ENCODE assay signal across 8 mouse cellular contexts in the genomic region with DNA sequence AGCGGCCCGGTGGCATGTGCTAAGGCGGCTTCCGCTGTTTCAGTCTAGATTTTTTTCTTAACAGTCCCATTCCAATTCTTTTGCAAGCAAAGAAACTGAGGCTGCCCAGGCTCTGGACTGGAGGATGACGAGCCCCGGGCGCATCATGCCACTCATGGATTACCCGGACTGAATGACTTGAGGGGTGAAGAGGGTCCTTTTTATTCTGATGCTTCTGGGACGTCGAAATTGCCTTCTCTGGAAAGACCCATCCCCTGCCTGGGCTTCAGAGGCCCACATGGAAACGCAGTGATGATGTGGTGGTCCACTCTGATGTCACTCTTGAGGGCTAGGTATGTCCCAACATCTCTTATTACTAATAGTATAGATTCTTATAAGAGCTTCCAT. TPM values are rescaled to one million over a fixed set of nuclear protein-coding genes. Genes with fewer than 3 reads are reported as not detected.
DNase-seq lines count a peak whose midpoint lies in the region; ATAC-seq and TF ChIP-seq lines count a peak whose summit lies in the region.

No protein-coding gene starts in this region.

- peaks cover 6% of the 10 kb centered on the region; the same call in 1 of the 2 replicates for H3K4me1 ChIP-seq in lung, embryonic 16.5 days (replicated peaks; ENCODE audit: control insufficient read depth, insufficient read depth, low read length)
- no peaks in the 10 kb centered on the region for H3K4me1 ChIP-seq in limb, embryonic 11.5 days (ENCODE audit: control insufficient read depth, insufficient read depth, low read length)
- H3K4me1 ChIP-seq in small intestine, adult 2 months (ENCODE audit: control insufficient read depth, insufficient read depth, insufficient read length, low read length) = no peaks in the 10 kb centered on the region

- H3K4me3 ChIP-seq in lung, embryonic 16.5 days (ENCODE audit: low read length) = peak overlapping the region; percentile 73
- peak overlapping the region; percentile 66 for H3K4me3 ChIP-seq in limb, embryonic 11.5 days (ENCODE audit: low read depth, low read length)
- peak overlapping the region; percentile 83 for H3K4me3 ChIP-seq in small intestine, adult 2 months (ENCODE audit: low read depth, low read length)

- H3K9ac ChIP-seq in lung, embryonic 16.5 days (ENCODE audit: low read length) = peak overlapping the region; percentile 89
- H3K9ac ChIP-seq in limb, embryonic 11.5 days (ENCODE audit: low read length) = peak overlapping the region; percentile 81; the same call in 1 of the 2 replicates

- peak; percentile 9 for ATAC-seq in lung, embryonic 16.5 days (ENCODE audit: low read depth)
- ATAC-seq in erythroid progenitor cell, adult 5-6 weeks (replicated peaks; ENCODE audit: low FRiP score, poor library complexity, severe bottlenecking) = 0 out of 2 replicates have a peak, but pooled peaks have one; percentile 13
- peak; percentile 20; the same call in 1 of the 2 replicates for ATAC-seq in limb, embryonic 11.5 days (ENCODE audit: insufficient number of reproducible peaks, low FRiP score, low TSS enrichment, low read depth)
- no peak for ATAC-seq in CD4-positive, CD25-positive, alpha-beta regulatory T cell, adult 4 months

- TF ChIP-seq POLR2A in small intestine, adult 2 months (IDR thresholded peaks at IDR 0.05; ENCODE audit: low read depth, low read length) = no peak

- H3K4me2 ChIP-seq in lung, embryonic 16.5 days (ENCODE audit: low read depth, low read length) = peak overlapping the region; percentile 72
- H3K4me2 ChIP-seq in limb, embryonic 11.5 days (ENCODE audit: low read depth, severe bottlenecking) = peak overlapping the region; percentile 81

- peaks cover 12% of the 10 kb centered on the region for H3K36me3 ChIP-seq in lung, embryonic 16.5 days (ENCODE audit: control insufficient read depth, insufficient read depth, low read length)
- H3K36me3 ChIP-seq in limb, embryonic 11.5 days (ENCODE audit: control insufficient read depth, insufficient read depth, low read length) = peaks cover 5% of the 10 kb centered on the region; the same call in 1 of the 2 replicates
- H3K36me3 ChIP-seq in small intestine, adult 2 months (ENCODE audit: control insufficient read depth, insufficient read depth, low read length) = peaks cover 8% of the 10 kb centered on the region

- H3K27ac ChIP-seq in lung, embryonic 16.5 days (ENCODE audit: low read length) = no peak overlapping the region
- H3K27ac ChIP-seq in limb, embryonic 11.5 days (replicated peaks; ENCODE audit: low read depth, low read length) = no peak overlapping the region
- no peak overlapping the region for H3K27ac ChIP-seq in small intestine, adult 2 months (ENCODE audit: insufficient read depth, low read depth, low read length)

- no peaks in the 10 kb centered on the region for H3K9me3 ChIP-seq in lung, embryonic 16.5 days (ENCODE audit: control insufficient read depth, low read length)
- no peaks in the 10 kb centered on the region for H3K9me3 ChIP-seq in limb, embryonic 11.5 days (ENCODE audit: control insufficient read depth, low read length)

- H3K27me3 ChIP-seq in lung, embryonic 16.5 days (ENCODE audit: control insufficient read depth, insufficient read depth, low read depth, low read length) = no peaks in the 10 kb centered on the region
- no peaks in the 10 kb centered on the region for H3K27me3 ChIP-seq in limb, embryonic 11.5 days (ENCODE audit: control insufficient read depth, insufficient read depth, low read length)
- no peaks in the 10 kb centered on the region for H3K27me3 ChIP-seq in small intestine, adult 2 months (ENCODE audit: control insufficient read depth, insufficient read depth, low read length)

- DNase-seq in lung, postnatal 14 days = no peak
- DNase-seq in limb, embryonic 11.5 days (ENCODE audit: low spot score) = no peak
- DNase-seq in ovary, postnatal 36 days (ENCODE audit: low spot score) = no peak
- no peak for DNase-seq in frontal cortex, postnatal 36 days (ENCODE audit: low spot score in 2 of 2)

- WGBS in lung, embryonic 16.5 days = 3% methylated on average over 11 of the region's 11 CpGs
- WGBS in limb, embryonic 11.5 days = 10% methylated on average over 11 of the region's 11 CpGs
- 5% methylated on average over 11 of the region's 11 CpGs for WGBS in small intestine, adult 2 months

- no peak for TF ChIP-seq CTCF in small intestine, adult 2 months (IDR thresholded peaks at IDR 0.05; ENCODE audit: extremely low read depth, insufficient read length, insufficient replicate concordance, low read depth, low read length)

RNA-seq across cellular contexts. Expression of gene Acaca, which starts 0.3 kb away (rescaled TPM):
- polyA plus RNA-seq in lung, embryonic 16.5 days (2015; fragmentation: Nextera tagmentation; extraction: Ambion mirVana) = 11.2 and 11.3 TPM in 2 replicates
- 5.9 and 6.5 TPM in 2 replicates for total RNA-seq in erythroid progenitor cell, adult 5-6 weeks (2015; ENCODE audit: low replicate concordance)
- total RNA-seq in erythroid progenitor cell, adult 5-6 weeks (2017; ENCODE audit: low replicate concordance) = 2.7 and 5.0 TPM in 2 replicates
- polyA plus RNA-seq in limb, embryonic 11.5 days (2014; fragmentation: Nextera tagmentation; extraction: Ambion mirVana) = 21.8 and 24.0 TPM in 2 replicates
- 1.7 and 4.0 TPM in 2 replicates for polyA plus RNA-seq in small intestine, adult 2 months (2012; rRNA removed)
- polyA plus RNA-seq in CD4-positive, CD25-positive, alpha-beta regulatory T cell, adult 4 months (2017; shearing (Covaris generic)) = 1 to 10 TPM; 4.8 to 5.4 TPM

RNA-seq across cellular contexts. Expression of gene Tada2a, which starts 0.4 kb away (rescaled TPM):
- 31.6 and 32.4 TPM in 2 replicates for polyA plus RNA-seq in lung, embryonic 16.5 days (2015; fragmentation: Nextera tagmentation; extraction: Ambion mirVana)
- 2.5 and 3.6 TPM in 2 replicates for total RNA-seq in erythroid progenitor cell, adult 5-6 weeks (2015; ENCODE audit: low replicate concordance)
- 4.0 and 5.8 TPM in 2 replicates for total RNA-seq in erythroid progenitor cell, adult 5-6 weeks (2017; ENCODE audit: low replicate concordance)
- polyA plus RNA-seq in limb, embryonic 11.5 days (2014; fragmentation: Nextera tagmentation; extraction: Ambion mirVana) = 42.3 and 46.5 TPM in 2 replicates
- 0.44 and 1.0 TPM in 2 replicates for polyA plus RNA-seq in small intestine, adult 2 months (2012; rRNA removed)
- polyA plus RNA-seq in CD4-positive, CD25-positive, alpha-beta regulatory T cell, adult 4 months (2017; shearing (Covaris generic)) = 10 to 100 TPM; 10.5 to 13.8 TPM

RNA-seq across cellular contexts. Expression of gene Gm11437, which starts 37.5 kb away (rescaled TPM):
- not detected in 2 replicates for polyA plus RNA-seq in lung, embryonic 16.5 days (2015; fragmentation: Nextera tagmentation; extraction: Ambion mirVana)
- total RNA-seq in erythroid progenitor cell, adult 5-6 weeks (2015; ENCODE audit: low replicate concordance) = not detected in 2 replicates
- not detected in 2 replicates for total RNA-seq in erythroid progenitor cell, adult 5-6 weeks (2017; ENCODE audit: low replicate concordance)
- polyA plus RNA-seq in limb, embryonic 11.5 days (2014; fragmentation: Nextera tagmentation; extraction: Ambion mirVana) = not detected in 2 replicates
- polyA plus RNA-seq in small intestine, adult 2 months (2012; rRNA removed) = 1.9 and 10.0 TPM in 2 replicates
- not detected for polyA plus RNA-seq in CD4-positive, CD25-positive, alpha-beta regulatory T cell, adult 4 months (2017; shearing (Covaris generic))
